Comparison of ENCODE assay signal across 32 mouse cellular contexts in the genomic region with DNA sequence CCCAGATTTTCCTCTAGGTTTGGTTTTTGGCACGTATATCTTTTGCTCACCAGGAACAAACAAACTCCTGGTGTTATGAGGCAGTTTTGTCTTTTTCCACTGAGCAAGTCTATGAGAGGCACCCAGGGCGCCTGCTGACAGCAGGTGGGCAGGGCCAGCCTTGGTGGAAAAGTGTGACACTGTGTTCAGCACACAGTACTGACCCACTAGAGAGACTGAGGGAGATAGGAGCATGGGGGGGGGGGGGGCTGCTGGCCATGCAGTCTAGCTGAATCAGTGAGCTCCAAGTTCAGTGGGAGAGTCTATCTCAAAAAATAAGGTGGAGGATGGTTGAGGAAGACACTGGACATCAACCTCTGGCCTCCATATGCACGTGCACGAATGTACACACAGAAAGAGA.
"Had no signal": no experiment of that assay in that cellular context is flagged by ENCODE, and none has a peak within 500 bp of the region (broad histone marks: within the 10 kb centered on the region; RNA-seq: fewer than 3 reads in every experiment).

No protein-coding gene starts in this region.

- H3K4me1 ChIP-seq: limb, embryonic 12.5 days; limb, embryonic 15.5 days; liver, embryonic 12.5 days; liver, embryonic 13.5 days; liver, embryonic 15.5 days; lung, embryonic 15.5 days; megakaryocyte, embryonic 14.5 days; midbrain, embryonic 13.5 days; midbrain, embryonic 15.5 days; neural tube, embryonic 12.5 days had no signal

- H3K27me3 ChIP-seq: limb, embryonic 12.5 days; liver, embryonic 13.5 days; liver, embryonic 15.5 days; lung, embryonic 15.5 days; megakaryocyte, embryonic 14.5 days; midbrain, embryonic 12.5 days; midbrain, embryonic 13.5 days; midbrain, embryonic 15.5 days; neural tube, embryonic 12.5 days had no signal

- H3K9ac ChIP-seq: limb, embryonic 12.5 days; limb, embryonic 13.5 days; limb, embryonic 15.5 days; liver, embryonic 12.5 days; liver, embryonic 13.5 days; liver, embryonic 14.5 days; liver, embryonic 15.5 days; liver, postnatal 0 days; lung, embryonic 14.5 days; lung, embryonic 15.5 days; midbrain, embryonic 12.5 days; midbrain, embryonic 13.5 days; midbrain, embryonic 15.5 days; neural tube, embryonic 12.5 days had no signal

- DNase-seq: left cerebral cortex, postnatal 4 days; liver; liver, embryonic 13.5 days; liver, postnatal 0 days; lung, adult 18-20 months; lung, adult 2 months; lung, embryonic 14.5 days; lung, postnatal 10 days; lung, postnatal 14 days; lung, postnatal 36 days; lung, postnatal 4 days; midbrain, embryonic 14.5 days had no signal

- H3K36me3 ChIP-seq: limb, embryonic 10.5 days; limb, embryonic 12.5 days; limb, embryonic 13.5 days; limb, embryonic 15.5 days; liver, embryonic 12.5 days; liver, embryonic 13.5 days; liver, embryonic 15.5 days; lung, embryonic 15.5 days; midbrain, embryonic 10.5 days; midbrain, embryonic 12.5 days; midbrain, embryonic 13.5 days; midbrain, embryonic 15.5 days; neural tube, embryonic 12.5 days had no signal

- H3K4me3 ChIP-seq: limb, embryonic 10.5 days; limb, embryonic 12.5 days; limb, embryonic 13.5 days; limb, embryonic 15.5 days; liver, embryonic 12.5 days; liver, embryonic 13.5 days; liver, embryonic 15.5 days; lung, embryonic 15.5 days; megakaryocyte, embryonic 14.5 days; midbrain, embryonic 10.5 days; midbrain, embryonic 12.5 days; midbrain, embryonic 13.5 days; midbrain, embryonic 15.5 days; myocyte; neural tube, embryonic 12.5 days had no signal

- H3K27ac ChIP-seq: limb, embryonic 10.5 days; limb, embryonic 12.5 days; limb, embryonic 13.5 days; limb, embryonic 15.5 days; liver, embryonic 12.5 days; liver, embryonic 13.5 days; liver, embryonic 14.5 days; liver, embryonic 15.5 days; lung, embryonic 15.5 days; macrophage; midbrain, embryonic 10.5 days; midbrain, embryonic 12.5 days; midbrain, embryonic 13.5 days; midbrain, embryonic 15.5 days; neural tube, embryonic 12.5 days had no signal

- ATAC-seq: liver, embryonic 12.5 days; liver, postnatal 0 days; lung, postnatal 0 days; midbrain, embryonic 13.5 days; midbrain, embryonic 15.5 days; midbrain, embryonic 16.5 days had no signal

- H3K4me2 ChIP-seq: limb, embryonic 12.5 days; limb, embryonic 13.5 days; limb, embryonic 15.5 days; liver, embryonic 11.5 days; liver, embryonic 12.5 days; liver, embryonic 13.5 days; liver, embryonic 15.5 days; lung, embryonic 14.5 days; lung, embryonic 15.5 days; midbrain, embryonic 11.5 days; midbrain, embryonic 12.5 days; midbrain, embryonic 13.5 days; midbrain, embryonic 15.5 days; neural tube, embryonic 12.5 days had no signal

- H3K9me3 ChIP-seq: limb, embryonic 10.5 days; limb, embryonic 12.5 days; limb, embryonic 13.5 days; limb, embryonic 15.5 days; liver, embryonic 12.5 days; liver, embryonic 13.5 days; liver, embryonic 15.5 days; lung, embryonic 15.5 days; megakaryocyte, embryonic 14.5 days; midbrain, embryonic 10.5 days; midbrain, embryonic 12.5 days; midbrain, embryonic 13.5 days; midbrain, embryonic 15.5 days; neural tube, embryonic 12.5 days had no signal
